Mouse (Mus musculus): ENCODE data around the gene Ipo4.

Gene Ipo4

DNA sequence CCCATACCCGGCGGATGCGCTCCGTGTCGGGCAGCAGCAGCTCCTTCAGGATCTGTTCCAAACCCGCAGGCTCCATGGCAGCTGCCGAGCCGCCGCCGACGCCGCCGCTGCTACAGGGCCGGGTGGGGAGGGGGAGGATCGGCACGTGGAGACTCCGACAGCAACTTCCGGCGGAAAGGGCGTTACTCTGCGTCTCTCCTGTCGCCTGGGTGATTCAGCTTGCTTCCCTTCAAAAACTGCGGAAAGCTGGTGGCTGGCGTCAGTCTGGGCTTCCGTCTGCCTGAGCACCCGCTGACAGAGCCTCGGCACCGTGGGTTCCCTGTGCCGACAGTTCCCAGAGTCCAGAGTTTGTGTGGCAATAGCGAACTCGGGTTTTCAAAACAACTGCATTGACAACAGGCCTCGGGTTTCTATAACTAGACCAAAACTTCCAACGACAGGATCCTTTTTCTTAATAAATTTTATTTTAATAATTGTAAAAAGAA is at the start of gene Ipo4:
TSS of gene Ipo4 (minus strand) at position 435 of the 485 bp plus-strand sequence.
- peak; percentile 84 to 89 for DNase-seq

DNA sequence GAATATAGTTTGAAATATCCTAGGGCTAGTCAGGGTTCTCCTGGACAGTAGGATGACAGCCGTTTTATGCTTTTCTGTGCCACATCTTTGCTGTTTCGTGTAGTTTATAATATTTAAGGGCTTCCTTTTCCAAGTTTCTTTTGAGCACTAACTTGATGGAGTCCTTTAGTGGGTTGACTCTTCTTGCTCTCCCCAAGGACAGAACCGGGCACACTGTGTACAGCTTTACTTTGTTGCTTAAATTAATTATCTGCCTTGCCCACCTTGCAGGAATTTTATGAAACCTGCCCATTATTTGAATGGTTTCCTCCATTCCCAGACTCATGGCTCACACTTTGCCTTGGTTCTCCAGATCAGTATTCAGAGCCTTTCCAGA is 46.3 kb upstream of the Ipo4 start:
- DNase-seq, result no peak

DNA sequence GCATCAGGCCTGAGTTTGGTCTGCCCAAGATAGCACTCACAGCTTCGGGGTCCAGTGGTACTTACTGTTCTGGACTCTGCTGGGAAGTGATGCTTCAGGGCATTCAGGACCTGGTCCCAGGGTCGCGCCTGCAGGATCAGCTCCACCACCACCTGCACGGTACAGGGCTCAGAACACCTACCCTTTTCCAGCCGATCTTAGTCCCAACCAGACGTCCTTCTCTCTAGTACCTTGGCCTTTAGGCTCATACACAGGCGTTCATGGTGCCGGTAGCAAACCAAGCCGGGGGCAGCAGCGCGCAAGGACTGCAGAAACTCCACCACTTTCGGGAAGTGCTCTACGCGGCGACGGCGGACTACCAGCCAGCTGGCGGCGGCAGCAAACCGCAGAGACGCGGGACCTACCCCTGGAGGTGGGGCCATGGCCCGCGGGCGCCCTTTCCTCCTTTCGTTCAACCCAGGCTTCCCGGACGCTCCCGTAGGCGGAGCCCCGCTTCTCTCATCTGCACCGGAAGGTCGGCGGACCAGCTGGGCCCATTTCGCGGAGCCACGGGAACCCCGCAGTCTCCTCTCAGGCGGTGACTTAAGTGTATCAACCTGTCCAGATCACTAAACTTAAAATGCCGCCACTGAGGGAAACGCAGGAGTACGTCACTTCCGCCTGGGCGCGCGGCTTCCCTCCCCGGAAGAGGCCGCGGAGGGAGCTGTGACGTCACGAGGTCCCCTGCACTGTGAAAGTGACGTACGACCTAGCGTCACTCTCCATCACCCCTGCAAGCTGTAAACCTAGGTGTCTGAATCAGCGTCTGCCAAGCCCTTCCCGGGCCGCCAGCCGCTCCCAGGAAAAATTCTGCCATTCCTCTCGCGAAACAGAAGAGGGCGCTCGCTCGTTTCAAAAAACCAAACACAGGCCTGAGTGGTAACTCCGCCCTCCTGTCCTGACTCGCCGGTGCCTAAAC is 45.7 kb upstream of the Ipo4 start, which contains the start of gene Tinf2:
TSS of gene Tinf2 (minus strand) at position 661 of the 958 bp plus-strand sequence.
- peak; percentile 96 to 97 for DNase-seq

DNA sequence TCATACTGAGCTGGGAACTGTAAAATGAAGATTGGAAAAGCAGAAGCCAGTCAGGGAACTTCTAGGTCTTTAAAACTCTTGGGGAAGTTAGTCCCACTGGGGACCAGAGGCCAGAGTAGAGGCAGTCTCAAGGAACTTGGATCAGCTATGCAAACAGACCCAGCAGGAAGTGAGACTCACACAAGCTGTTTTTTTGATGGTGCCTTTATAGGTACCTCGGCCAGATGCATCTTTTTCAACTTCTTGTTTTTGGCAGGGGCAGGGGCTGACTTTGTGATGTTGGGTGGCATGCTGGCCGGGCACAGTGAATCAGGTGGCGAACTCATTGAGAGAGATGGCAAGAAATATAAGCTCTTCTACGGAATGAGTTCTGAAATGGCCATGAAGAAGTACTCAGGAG is 41.9 kb upstream of the Ipo4 start:
- DNase-seq, result no peak

DNA sequence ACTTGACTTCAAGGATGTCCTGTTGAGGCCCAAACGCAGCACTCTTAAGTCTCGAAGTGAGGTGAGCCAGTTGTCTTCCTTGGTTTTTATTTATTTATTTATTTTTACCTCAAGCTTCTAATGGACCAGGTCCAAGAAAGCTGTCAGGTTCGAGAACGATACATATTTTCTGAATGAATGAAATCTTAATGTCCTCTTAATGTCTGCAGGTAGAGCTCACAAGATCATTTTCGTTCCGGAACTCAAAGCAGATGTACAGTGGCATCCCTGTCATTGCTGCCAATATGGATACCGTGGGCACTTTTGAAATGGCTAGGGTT is 36.9 kb upstream of the Ipo4 start:
- no peak for DNase-seq

DNA sequence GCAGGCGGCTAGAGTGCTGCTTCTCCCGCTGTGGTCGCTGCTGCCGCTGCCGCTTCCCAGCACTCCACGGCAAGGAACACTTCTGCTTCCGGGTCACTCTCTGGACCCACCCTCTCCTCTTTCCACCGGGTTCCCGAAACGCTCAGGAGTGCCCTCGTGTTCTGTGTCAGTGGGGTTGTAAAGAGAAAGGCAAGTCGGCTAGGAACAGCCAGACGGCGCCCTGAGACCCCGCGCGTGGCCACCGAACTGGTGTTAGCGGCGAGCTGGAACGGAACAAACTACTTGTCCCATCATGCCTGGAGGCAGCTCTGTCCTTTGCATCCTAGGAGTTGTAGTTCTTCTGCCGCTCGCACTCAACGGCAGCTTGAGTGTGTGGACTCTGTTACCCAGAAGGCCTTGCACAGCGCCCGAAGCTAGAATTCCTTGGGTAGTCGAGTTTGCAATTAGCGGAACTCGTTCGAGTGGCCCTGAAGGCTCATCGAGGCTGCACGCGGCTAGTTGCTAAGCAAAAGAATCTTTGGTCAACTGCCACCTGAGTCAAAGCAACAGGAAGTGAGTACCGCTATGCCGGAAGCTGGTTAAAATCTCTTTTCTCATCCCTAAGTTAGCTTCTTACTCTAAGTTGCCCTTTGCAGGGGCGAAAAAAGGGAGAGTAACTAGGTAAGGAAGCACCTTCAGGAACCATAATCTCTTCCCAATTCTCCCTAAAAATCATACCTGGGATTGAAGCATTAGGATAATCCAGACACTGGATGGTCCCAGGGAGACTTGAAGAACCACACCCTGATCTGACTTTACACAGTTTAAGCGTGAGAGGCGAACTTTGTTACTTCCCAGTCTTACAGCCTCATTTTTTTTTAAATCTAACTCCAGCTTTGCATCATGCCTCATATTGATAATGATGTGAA is 36.3 kb upstream of the Ipo4 start, which contains the start of the genes Gmpr2 and Nedd8:
TSS of gene Gmpr2 (plus strand) at position 109 of the 908 bp plus-strand sequence.
TSS of gene Nedd8 (minus strand) at position 292 of the 908 bp plus-strand sequence.
- peak; percentile 88 to 95 for DNase-seq

DNA sequence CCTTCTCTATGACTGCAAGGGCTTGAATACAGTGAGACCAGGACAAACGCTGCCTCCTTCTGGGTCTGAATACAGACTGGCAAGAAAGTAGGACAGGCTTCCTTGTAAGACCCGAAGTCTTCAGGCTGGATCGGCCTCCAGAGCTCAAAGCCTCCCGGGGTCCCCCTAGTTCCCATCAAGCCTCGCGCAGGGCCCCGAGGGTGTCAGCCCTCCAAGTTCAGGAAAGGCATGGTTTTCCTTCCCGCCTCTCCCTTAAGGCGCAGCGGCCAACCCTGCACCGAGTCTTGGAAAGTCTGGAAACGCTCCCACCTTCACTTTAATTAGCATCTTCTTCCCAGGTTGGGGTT is 35.7 kb upstream of the Ipo4 start:
- no peak for DNase-seq

DNA sequence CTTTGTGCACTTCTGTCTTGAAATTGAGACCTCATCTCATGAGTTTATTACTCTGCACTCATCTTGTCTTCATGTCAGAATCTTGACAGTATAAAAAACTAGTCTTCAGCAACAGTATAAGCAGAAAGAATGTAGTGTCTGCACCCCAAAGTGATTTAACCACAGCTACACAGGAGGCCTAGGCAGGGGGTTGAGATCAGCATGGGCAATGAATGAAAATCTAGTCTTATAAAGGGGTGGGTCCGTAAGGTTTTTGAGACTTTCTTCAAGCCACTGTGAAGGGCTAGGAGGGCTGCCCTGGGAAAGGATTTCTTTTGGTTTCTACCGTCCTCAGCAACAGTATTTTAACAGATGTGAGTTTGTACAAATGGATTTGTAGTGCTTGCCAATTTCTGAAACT is 24.9 kb upstream of the Ipo4 start:
- DNase-seq, result no peak

DNA sequence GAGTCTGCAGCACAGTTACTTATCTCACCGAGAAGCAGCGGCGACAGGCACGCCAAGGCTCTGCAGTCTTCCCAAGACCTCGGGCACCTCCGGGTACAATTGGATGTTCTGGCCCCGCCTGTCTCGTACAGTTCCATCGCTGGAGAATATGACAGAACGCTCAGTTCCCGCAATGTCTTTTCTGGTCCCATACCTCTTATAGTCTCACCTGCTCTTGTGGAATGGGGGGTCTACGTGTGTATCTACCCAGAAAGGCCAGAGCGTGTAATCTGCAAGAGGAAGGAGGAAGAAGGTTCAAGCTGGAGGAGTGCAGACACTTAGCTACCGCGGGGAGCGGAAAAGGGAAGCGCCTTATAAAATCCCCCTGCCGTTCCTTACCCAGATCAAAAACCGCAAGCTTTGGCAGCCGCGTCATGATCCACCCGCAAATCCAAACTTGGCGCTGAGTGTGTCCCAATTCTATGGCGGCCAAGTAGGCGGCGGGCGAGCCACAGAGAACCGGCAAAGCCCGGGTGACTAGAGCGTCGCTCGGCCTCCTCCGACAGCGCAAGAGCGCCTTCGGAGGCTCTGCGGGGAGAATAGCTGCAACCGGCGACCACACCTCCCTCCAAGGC is 24.3 kb upstream of the Ipo4 start, which contains the start of gene Mdp1:
TSS of gene Mdp1 (minus strand) at position 549 of the 614 bp plus-strand sequence.
- peak; percentile 80 to 84 for DNase-seq

DNA sequence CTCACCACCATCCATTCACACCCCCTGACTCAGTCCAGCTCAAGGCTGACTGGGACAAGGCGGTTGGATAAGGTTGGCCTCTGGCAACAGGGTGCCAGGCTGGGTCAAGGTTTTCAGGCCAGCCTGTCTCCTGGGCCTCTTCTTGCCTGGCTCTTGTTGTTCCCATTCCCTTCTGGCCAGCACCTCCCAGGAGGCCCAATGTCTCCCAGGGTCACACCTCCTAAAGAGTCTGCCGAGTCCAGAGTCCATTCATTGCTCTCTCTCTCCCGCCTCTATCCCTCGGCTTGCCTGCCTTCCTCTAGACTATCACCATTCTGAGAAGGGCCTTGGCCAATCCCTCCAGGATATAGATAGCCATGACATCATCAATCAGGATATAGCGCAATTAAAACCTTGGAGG is 22.3 kb upstream of the Ipo4 start:
- DNase-seq, result no peak

DNA sequence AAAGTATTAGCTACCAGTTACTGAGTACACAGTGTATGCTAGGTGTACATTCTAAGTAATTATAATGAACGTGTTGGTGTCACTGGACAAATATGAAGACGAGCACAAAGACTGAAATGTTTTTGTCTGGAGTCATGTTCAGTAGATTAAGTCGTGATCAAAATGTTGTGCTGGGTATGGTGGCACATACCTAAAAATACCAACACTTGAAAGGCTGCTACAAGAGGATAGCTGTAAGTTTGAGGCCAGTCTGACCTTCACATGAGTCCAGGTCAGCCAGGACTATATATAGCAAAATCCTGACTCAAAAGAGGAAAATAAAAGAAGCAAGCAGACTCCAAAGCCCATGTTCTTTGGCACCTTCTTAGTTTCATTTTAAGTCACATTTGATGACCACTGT is 21.2 kb upstream of the Ipo4 start:
- no peak for DNase-seq

DNA sequence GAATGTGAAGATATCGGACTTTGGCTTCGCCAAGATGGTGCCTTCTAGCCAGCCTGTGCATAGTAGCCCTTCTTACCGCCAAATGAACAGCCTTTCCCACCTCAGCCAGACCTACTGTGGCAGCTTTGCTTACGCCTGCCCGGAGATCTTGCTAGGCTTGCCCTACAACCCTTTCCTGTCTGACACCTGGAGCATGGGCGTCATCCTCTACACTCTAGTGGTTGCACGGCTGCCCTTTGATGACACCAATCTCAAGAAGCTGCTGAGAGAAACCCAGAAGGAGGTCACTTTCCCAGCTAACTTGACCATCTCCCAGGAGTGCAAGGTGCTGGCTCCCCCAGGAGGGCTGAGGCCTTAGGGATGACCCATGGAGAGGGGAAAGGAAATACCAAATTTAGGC is 15.8 kb upstream of the Ipo4 start:
- DNase-seq, result no peak

DNA sequence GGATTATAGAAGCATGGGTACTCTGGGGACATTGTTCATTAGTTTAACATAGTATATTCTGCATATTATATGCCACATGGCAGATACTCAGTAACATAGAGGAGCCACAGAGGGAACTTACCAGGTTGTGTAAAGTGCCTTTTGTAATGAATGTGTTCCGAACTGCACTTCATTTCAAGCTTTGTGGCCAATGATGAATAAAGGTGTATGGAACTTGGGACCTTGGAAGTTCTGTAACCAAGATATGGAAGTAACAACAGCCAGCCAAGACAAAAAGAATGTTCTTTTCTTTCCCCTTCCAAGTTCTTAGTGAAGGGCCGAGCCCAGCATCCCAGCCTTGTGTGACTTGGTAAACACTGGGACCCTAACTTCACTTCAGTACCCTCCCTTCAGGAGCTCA is 14.1 kb upstream of the Ipo4 start, which contains the start of gene Tssk4:
TSS of gene Tssk4 (plus strand) at position 301 of the 400 bp plus-strand sequence.
- no peak for DNase-seq

DNA sequence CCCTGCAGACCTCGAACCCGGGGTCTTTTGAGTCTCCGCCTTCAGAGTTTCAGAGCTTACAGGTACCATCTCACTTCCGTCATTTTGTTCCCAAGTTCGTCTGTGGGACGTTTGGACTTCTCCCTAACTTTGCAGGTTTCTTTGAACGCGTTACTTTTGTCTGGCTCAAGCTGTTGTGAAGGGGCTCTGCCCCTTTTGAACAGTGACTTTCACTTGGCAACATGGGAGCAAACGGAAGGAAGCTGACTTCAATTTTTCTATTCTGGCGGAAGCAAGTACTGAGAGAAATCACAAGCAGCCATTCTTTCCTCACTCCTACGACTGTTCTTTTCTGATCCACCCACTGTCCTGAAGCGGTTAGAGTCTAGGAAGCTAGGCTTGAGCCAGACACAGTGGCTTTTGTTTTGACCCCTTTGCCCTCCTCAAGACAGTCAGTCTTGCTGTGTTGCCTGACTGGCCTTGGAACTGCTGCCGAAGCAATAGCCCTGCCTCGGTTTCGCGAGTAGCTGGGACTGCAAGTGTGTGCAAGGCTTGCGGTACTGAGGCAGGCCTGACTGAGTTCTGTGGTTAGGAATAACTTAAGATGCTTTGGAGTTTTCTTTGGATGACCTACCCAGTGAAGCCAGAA is 8.6 kb upstream of the Ipo4 start:
- DNase-seq, result no peak

DNA sequence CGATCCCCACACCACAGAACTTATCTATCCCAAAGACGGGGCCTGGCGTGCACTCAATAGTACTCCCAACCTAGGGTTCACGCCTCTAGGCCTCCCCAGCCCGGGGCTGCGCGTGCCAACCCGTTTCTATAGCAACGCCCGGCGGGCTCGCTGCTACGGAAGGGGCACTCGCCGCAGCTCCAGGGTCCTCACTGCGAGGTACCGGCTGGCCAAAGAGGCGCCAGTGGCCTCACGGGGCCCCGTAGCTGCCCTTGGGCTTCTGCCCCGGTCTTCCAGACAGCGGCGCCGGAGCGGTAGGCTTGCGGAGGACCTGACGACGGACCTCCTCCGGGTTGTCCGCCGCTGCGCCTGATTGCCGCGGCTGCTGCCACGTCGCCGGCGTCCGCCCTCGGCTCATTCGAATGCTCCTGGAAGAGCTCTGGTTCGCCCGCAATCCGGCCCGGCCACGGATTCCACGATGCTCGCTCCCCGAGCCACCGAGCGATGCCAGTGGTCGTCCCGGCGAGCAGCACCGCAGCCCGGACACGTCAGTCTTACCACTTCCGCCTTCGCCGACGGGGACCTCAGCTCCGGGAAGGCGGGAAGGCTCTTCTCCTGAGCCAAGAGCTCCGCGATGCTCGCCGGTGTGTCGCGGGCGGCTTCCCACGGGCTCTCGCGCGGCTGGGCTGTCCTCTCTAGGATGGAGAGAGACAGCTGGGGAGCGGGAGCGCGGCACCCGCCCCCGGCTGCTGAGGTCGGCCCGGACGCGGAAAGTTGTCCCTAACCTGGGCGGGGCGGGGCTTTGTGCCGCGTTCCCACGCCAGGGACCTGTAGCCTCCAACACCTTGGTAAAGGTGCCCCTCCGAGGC is 7.5 kb upstream of the Ipo4 start, which contains the start of gene Tm9sf1:
TSS of gene Tm9sf1 (minus strand) at position 747 of the 848 bp plus-strand sequence.
- peak; percentile 78 to 90 for DNase-seq

DNA sequence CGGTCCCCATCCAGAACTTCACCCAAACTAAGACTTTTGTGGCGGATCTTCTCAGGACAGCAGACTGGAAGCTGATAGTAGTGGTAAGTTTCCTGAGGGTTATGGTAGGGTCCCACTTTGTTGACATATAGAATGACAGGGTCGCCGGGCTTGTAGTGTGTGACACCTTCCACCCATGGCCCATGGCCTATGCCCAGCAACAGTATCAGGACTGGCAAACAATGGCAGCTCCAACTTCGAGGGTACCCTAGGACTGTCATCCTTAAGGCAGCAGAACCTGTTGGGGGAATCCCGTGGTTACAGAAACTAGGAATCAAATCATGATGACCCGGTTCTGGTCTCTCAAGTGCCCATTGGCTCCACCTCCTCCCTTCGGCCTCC is 6.9 kb upstream of the Ipo4 start:
- no peak for DNase-seq

DNA sequence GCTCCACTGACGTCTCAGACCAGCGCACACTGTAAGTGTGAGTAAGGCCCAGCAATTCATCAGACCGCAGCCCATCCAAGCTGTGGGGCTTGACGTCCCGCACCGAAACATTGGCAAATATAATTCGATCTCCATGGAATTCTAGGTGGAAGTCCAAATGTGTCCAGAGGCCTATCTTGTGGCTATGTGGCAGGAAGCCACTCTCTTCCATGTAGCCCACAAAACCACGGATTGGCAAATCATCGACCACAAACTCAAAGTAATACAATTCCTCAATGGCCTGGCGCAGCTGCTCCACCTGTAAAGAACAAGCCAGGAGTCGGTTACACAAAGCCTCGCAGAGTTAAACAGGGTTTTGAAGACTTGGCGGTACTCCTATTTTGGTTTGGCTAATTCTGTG is 5.5 kb upstream of the Ipo4 start:
- no peak for DNase-seq

DNA sequence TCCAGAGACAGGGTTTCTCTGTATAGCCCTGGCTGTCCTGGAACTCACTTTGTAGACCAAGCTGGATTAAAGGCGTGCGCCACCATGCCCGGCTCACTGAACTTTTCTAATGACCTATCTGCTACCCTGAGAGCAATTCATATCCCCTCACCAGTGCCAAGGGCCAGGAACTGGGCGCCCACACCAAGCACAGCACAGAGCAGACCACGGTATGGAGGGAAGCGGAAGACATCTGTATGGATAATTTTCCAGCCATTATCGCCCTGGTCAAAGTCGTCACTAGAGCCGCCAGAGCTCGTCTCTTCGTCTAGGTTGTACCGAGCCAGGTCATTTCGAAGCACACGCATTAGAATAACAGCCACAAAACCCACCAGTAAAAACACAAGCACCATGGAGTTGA is 5.1 kb upstream of the Ipo4 start:
- DNase-seq, result no peak

DNA sequence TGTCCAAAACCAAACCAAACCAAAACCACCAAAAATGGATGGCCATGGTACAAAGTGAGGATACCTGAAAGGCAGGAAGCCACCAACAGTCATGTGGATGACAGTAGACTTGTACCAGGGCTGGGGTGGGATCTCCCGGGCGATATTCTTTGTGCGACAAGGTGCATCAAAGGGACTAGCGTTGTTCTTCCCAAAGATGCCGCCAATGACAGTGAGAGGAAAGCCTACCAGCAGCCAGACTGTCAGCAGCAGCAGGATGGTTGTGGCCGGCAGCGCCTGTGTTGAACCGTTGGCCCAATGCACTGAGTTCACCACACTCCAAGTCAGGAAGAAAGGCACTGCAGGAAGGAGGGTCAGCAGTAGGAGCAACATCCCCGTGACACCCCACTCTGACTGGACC is 2.0 kb upstream of the Ipo4 start, which contains the start of gene Gm49378:
TSS of gene Gm49378 (minus strand) at position 101 of the 400 bp plus-strand sequence.
- no peak for DNase-seq

DNA sequence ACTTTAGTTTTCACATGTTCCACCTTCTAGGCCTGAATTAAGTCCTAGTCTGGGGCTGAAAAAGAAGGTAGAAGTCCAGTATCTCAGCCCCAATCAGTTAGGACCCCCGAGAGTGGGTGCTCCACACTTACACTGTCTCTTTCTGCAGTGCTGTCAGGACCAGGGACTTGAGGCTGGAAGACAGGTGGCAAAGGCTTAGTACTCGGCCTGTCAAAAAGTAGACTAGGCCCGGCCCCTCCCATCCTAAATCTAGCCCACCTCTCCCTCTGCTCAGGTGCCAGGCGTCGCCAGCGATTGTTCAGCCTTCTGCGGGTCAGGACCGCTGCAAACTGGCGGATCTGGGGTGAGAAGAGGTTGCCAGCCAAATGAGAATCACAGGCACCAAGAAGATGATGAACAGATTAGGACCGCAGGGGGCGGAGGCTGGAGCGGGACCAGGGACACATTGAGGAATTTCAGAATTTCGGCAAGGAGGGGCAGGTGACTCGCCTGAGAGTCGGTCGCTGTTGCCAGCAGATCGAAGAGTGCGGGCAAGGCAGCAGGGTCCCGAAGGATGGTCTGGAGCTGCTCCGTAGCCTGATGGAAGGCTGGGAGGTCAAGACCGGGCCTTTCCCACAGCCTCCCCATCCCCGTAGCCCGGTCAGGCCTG is 759 bp downstream of the Ipo4 start:
- peak; percentile 59 to 63 for DNase-seq

DNA sequence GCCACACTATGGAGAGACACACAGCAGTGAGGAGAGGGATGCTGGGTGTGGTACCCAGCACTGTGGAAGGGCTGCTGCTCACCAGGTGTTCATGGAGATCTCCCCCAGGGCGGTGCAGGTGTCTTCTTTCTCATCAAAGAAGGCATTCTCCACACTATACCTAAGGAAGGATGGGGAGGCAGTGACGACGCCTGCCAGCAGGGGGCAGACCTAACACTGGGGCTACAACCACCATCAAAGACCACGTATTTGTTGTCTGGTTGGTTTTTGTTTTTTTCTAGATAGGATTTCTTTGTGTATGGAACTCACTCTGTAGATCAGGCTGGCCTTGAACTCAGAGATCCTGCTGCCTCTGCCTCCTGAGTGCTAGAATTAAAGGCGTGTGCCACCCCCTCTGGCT is 6.4 kb downstream of the Ipo4 start:
- peak; percentile 24 to 43 for DNase-seq
